Mouse (Mus musculus) erythroblast, embryonic 14.5 days (primary cell): ENCODE measurements around the gene Ninj2. TPM values are rescaled to one million over a fixed set of nuclear protein-coding genes. Genes with fewer than 3 reads are reported as not detected.

Source experiments
- H3K27me3 ChIP-seq: 2 replicates; pipeline ENCODE4 v1.6.1; 2012; ENCODE audit warnings: inconsistent platforms; ENCODE audit not compliant: control insufficient read depth
- H3K36me3 ChIP-seq: 2 replicates; pipeline ENCODE4 v1.6.1; 2012; ENCODE audit warnings: mild to moderate bottlenecking, inconsistent platforms; ENCODE audit not compliant: control insufficient read depth
- H3K4me1 ChIP-seq: 2 replicates; pipeline ENCODE4 v1.6.1; 2012; ENCODE audit warnings: inconsistent platforms; ENCODE audit not compliant: control insufficient read depth
- H3K4me3 ChIP-seq: replicated peaks from 2 replicates; pipeline ENCODE3; 2012; ENCODE audit warnings: moderate library complexity, mild to moderate bottlenecking, inconsistent platforms
- H3K9me3 ChIP-seq: 2 replicates; pipeline ENCODE4 v1.6.1; 2012; ENCODE audit warnings: low read length, inconsistent platforms, mixed read lengths; ENCODE audit not compliant: control insufficient read depth
- GATA1 ChIP-seq: IDR thresholded peaks from 2 replicates; pipeline ENCODE4 v1.6.1; 2012; ENCODE audit warnings: low read length, inconsistent platforms, mixed read lengths
- TAL1 ChIP-seq: IDR thresholded peaks from 3 replicates; pipeline ENCODE4 v1.6.1; 2012; ENCODE audit warnings: low read length, inconsistent platforms, mixed read lengths
- polyA plus RNA-seq: library from polyadenylated mRNA; stranded (reverse); fragments of >175 nt; gene quantifications from 2 replicates; pipeline ENCODE4 v1.2.3, GENCODE M21; 2012

Ninj2 gene
- polyA plus RNA-seq, 1 experiment: not detected

DNA sequence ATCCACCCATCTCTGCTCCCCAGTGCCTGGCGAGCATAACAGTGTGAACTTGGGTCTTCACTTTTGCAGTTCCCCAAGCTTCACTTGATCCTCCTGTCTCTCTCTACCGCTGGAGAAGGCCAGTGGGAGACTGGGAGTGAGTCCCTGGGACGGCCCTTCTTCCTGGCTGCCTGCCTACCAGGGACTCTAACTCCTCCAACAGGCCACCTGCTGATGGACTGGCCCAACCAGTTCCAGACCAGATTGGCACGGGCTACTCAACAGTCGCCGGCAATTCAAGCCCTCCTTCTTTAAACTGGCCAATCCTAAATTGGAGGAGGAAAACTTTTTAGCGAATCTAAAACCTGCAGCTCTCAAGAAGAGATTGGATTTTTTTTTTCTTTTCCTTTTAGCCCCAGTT is 101.8 kb downstream of the Ninj2 start:
- no peak for TF ChIP-seq TAL1
- no peak for TF ChIP-seq GATA1
- peaks cover 70% of the 10 kb centered on the region for H3K4me1 ChIP-seq
- H3K36me3 ChIP-seq: no peaks in the 10 kb centered on the region
- H3K27me3 ChIP-seq: peaks cover 3% of the 10 kb centered on the region
- no peak overlapping the region for H3K4me3 ChIP-seq
- no peaks in the 10 kb centered on the region for H3K9me3 ChIP-seq

DNA sequence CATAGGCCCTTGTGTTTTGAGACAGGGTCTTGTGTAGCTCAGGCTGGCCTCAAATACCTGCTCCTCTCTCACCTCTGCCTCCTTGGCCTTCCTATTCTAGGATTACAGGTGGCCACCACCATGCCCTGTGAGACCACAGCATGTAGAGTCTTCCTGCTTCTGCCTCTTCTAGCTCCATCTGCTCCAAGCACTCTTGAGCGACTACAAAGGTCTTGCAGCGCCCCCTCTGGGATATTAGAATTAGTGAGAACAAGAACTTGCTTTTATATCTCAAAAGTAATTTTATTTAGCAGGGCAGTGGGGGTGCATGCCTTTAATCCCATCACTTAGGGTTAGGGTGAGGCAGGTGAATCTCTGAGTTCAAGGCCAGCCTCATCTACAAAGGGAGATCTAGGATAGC is 103.7 kb downstream of the Ninj2 start:
- H3K9me3 ChIP-seq: no peaks in the 10 kb centered on the region
- H3K4me3 ChIP-seq: no peak overlapping the region
- H3K36me3 ChIP-seq: no peaks in the 10 kb centered on the region
- peaks cover 56% of the 10 kb centered on the region for H3K4me1 ChIP-seq
- TF ChIP-seq GATA1 (no peak), TAL1 (no peak)
- H3K27me3 ChIP-seq: peaks cover 5% of the 10 kb centered on the region

DNA sequence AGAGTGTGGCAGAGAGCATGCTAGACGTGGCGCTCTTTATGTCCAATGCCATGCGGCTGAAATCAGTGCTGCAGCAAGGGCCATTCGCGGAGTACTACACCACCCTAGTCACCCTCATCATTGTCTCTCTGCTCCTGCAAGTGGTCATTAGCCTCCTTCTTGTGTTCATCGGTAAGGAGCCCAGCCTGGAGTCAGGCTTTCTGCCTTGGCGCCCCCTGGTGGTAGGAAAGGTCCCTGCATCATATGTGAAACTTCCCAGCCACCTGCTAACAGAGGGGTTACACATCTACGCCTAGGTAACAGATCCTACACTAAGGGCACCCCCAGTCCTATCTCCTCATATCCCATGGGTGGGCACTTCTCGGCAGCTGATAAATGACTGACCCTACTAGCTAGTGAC is 104.8 kb downstream of the Ninj2 start:
- peaks cover 15% of the 10 kb centered on the region for H3K27me3 ChIP-seq
- peaks cover 45% of the 10 kb centered on the region for H3K4me1 ChIP-seq
- no peak overlapping the region for H3K4me3 ChIP-seq
- H3K9me3 ChIP-seq: no peaks in the 10 kb centered on the region
- no peaks in the 10 kb centered on the region for H3K36me3 ChIP-seq
- no peak for TF ChIP-seq GATA1
- no peak for TF ChIP-seq TAL1

DNA sequence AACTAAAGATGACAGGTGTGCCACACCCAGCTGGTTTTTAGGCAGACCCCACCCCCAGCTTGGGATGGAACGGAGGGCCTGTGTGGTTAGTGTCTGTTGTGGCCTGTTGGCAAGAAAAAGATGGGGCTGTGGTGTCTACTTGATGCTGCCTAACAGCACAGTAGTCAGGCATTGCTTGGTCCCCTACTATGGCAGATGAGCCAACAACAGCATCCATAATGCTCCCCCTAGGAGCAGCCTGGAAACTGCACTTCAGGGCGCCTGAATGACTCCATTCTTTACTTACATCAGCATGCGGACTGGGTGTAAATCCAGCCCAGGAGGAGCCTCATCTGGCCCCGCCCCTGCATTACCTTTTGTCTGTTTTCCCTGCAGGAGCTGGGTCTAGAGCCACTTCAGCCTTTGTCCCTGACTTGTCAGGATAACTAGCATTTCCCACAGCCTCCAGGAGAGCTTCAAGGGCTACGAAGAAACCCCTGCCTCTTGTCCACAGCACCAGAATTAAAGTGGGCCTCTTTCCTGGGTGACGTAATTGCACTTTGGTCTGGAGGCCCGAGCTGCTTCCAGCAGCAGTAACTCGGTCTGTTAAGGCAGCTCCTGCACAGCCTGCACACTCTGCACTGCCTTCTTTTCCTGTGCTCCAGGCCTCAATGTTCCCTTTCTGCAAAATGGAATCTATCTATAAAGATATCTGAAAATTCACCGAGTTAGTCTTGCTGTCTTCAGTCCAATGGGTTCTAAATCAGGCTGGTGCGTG is 106.7 kb downstream of the Ninj2 start:
- H3K4me1 ChIP-seq: peaks cover 32% of the 10 kb centered on the region
- H3K4me3 ChIP-seq: no peak overlapping the region
- TF ChIP-seq TAL1 (no peak), GATA1 (no peak)
- H3K36me3 ChIP-seq: no peaks in the 10 kb centered on the region
- peaks cover 29% of the 10 kb centered on the region for H3K27me3 ChIP-seq
- no peaks in the 10 kb centered on the region for H3K9me3 ChIP-seq

DNA sequence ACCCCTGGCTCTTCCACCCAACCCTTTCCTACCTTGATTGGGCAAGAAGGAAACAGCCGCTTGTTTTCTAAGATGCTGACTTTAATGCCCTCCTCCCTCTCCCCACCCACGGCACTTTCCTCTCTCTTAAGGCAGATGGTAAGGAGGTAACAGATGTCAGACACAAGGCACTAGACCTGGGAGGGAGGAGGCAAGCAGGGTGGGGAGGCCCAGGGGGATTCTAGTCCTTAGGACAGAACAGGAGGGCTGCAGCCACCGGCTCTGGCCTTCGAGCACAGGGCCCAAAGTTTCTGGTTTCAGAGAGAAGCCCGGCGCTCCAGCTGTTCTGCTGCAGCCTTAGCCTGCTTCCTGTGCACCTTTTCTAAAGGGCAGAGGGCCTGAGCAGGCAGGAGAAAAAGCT is 108.8 kb downstream of the Ninj2 start:
- no peaks in the 10 kb centered on the region for H3K9me3 ChIP-seq
- H3K36me3 ChIP-seq: no peaks in the 10 kb centered on the region
- H3K4me1 ChIP-seq: peaks cover 28% of the 10 kb centered on the region
- peaks cover 39% of the 10 kb centered on the region for H3K27me3 ChIP-seq
- no peak for TF ChIP-seq TAL1
- TF ChIP-seq GATA1: no peak
- no peak overlapping the region for H3K4me3 ChIP-seq

DNA sequence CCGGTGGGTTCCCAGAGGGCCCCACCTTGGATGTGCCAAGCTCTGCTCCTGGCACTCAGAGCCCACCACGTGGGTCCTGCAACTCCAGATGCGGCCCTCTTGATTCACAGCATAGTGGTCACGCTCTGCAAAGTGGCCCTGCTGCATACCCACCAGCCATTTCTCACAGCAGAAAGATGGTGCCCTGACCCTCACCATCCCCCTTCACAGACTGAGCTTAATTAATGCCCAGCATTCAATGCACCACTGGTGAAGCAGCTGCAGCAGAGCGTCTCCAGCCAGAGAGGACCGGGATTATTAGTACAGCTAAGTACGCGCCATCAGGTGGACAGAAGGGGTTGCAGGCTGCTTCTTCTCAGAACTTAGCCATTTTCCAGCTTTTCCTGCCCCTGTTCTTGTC is 109.3 kb downstream of the Ninj2 start:
- H3K36me3 ChIP-seq: no peaks in the 10 kb centered on the region
- no peaks in the 10 kb centered on the region for H3K9me3 ChIP-seq
- peaks cover 42% of the 10 kb centered on the region for H3K27me3 ChIP-seq
- peaks cover 27% of the 10 kb centered on the region for H3K4me1 ChIP-seq
- TF ChIP-seq TAL1 (no peak), GATA1 (no peak)
- H3K4me3 ChIP-seq: no peak overlapping the region

DNA sequence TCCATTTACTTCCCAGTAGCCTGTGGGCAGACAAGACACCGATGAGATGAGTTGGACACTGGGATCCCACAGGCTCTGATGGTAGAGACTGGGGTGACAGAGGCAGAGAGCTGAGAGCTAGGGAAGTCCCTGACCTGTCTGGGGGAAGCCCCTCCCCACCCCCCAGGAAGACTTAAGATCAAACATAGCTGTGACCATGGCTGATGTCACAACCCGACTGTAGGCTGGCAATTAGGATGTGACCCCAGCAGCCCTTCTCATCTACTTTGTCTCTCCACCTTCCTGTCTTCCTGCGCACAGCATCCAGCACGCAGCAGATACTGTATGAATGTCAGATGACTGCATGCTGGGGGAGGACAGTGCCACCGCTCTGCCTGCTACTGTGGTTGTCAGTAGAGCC is 113.4 kb downstream of the Ninj2 start:
- Histone ChIP-seq H3K4me1 (peaks cover 19% of the 10 kb centered on the region), H3K27me3 (peaks cover 44% of the 10 kb centered on the region)
- no peak for TF ChIP-seq GATA1
- TF ChIP-seq TAL1: no peak

DNA sequence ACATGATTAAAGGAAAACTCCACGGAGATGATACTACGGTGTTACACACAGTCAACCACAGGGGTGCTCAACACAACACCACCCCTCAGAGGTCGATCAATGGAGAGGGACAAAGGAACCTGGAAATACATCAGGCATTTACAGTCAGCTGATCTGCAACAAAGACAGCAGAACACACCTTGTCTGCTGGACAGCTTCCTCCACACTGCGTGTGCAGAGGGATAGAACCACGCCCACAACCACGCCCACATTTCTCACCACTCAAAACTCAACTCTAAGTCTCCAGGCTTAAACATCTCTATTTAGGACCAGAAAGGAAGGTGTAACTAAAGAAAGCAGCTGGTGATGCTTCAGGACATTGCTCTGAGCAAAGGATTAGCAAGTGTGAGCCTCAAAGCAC is 118.4 kb downstream of the Ninj2 start:
- peaks cover 59% of the 10 kb centered on the region for H3K4me1 ChIP-seq

More for the DNA sequence above, 113.4 kb downstream of the Ninj2 start:
- H3K9me3 ChIP-seq: no peaks in the 10 kb centered on the region
- no peaks in the 10 kb centered on the region for H3K36me3 ChIP-seq
- H3K4me3 ChIP-seq: no peak overlapping the region

DNA sequence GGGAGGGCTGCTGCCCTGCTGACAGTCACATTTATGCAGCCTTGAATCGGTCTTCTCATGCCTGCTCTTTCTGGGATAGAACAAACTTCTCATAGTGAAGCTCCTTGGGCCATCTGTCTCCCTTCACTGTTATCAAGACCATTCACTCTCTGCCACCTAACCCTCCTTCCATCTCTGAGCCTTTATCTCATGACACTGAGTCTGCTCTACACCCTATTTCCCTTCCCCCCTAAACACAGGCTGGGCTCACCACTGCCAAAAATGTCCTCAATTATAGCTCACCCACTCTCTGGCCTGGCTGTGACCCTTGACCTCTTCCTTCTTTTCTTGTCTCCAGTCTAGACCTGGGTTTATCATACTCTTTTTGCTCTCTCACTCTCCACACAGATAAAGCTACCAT is 123.6 kb downstream of the Ninj2 start:
- TF ChIP-seq TAL1: peak; percentile 81
- peak; percentile 65 for TF ChIP-seq GATA1
- H3K36me3 ChIP-seq: peaks cover 21% of the 10 kb centered on the region
- peaks cover 74% of the 10 kb centered on the region for H3K4me1 ChIP-seq
- H3K9me3 ChIP-seq: no peaks in the 10 kb centered on the region
- peak overlapping the region; percentile 49 for H3K4me3 ChIP-seq
- no peaks in the 10 kb centered on the region for H3K27me3 ChIP-seq

More for the DNA sequence above, 118.4 kb downstream of the Ninj2 start:
- Histone ChIP-seq H3K36me3 (peaks cover 12% of the 10 kb centered on the region), H3K27me3 (peaks cover 9% of the 10 kb centered on the region), H3K4me3 (no peak overlapping the region), H3K9me3 (no peaks in the 10 kb centered on the region)
- TF ChIP-seq TAL1 (no peak), GATA1 (no peak)
